Mouse (Mus musculus): ENCODE results near the gene Gm21693. TPM values are rescaled to one million over a fixed set of nuclear protein-coding genes. Genes with fewer than 3 reads are reported as not detected.
"Not testable (repeated sequence)": the region's sequence is repeated elsewhere in the genome, so short reads cannot be mapped to it uniquely, and the experiment has no call there.

The Gm21693 gene
- not detected for polyA plus RNA-seq (2017; shearing (Covaris generic))

DNA sequence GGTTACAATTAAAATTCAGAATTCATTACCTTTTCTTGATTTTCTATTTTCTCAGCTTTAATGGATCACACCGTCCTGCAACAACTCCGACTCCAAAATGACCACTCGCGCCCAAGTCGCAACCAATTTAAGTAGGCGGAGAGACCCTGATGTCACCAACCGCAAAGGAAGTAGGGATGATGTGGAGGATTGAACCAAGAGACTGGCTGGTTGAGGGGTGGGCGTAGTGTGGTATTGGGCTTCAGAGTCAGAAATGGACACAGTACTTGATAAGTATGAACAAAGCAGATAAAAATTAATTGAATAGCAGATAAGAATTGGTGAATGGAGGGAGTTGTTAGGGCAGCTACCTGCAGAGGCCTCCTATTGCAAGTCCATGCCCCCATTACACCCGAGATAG lies at the start of gene Gm21693:
Gene Gm21693 (minus strand): TSS at position 101 of the 400 bp plus-strand sequence.
- ATAC-seq: not testable (repeated sequence)

DNA sequence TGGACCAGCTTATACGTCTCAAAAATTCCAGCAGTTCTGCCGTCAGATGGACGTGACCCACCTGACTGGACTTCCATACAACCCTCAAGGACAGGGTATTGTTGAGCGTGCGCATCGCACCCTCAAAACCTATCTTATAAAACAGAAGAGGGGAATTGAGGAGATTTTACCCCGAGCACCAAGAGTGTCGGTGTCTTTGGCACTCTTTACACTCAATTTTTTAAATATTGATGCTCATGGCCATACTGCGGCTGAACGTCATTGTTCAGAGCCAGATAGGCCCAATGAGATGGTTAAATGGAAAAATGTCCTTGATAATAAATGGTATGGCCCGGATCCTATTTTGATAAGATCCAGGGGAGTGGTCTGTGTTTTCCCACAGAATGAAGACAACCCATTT lies 4.5 kb downstream of the Gm21693 start:
- ATAC-seq: not testable (repeated sequence)

DNA sequence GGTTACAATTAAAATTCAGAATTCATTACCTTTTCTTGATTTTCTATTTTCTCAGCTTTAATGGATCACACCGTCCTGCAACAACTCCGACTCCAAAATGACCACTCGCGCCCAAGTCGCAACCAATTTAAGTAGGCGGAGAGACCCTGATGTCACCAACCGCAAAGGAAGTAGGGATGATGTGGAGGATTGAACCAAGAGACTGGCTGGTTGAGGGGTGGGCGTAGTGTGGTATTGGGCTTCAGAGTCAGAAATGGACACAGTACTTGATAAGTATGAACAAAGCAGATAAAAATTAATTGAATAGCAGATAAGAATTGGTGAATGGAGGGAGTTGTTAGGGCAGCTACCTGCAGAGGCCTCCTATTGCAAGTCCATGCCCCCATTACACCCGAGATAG lies 38.8 kb downstream of the Gm21693 start, which contains the start of gene Gm21677:
Gene Gm21677 (minus strand): TSS at position 101 of the 400 bp plus-strand sequence.
- ATAC-seq: not testable (repeated sequence)

Other genes with a start within 250 kb of the Gm21693 start
- not detected for gene Gm21677, start 38.9 kb downstream of the Gm21693 start, polyA plus RNA-seq (2017; shearing (Covaris generic))
- not detected for gene Gm21704, start 64.8 kb upstream of the Gm21693 start, polyA plus RNA-seq (2017; shearing (Covaris generic))
- gene Gm21708, start 64.8 kb upstream of the Gm21693 start, polyA plus RNA-seq (2017; shearing (Covaris generic)): not detected